Mouse (Mus musculus) E14TG2a.4 (cell line): ENCODE measurements at regions not wholly inside any gene's neighbourhood (a gene's known extent, or its start where the extent isn't known, plus 50 kb on each side); places are given as distances from the start of the nearest gene placed in this dataset.

Source experiments
- CTCF ChIP-seq: conservative IDR thresholded peaks from 2 replicates; pipeline ENCODE4 v1.5.1; 2014; ENCODE audit warnings: low read length
- NANOG ChIP-seq: IDR thresholded peaks from 2 replicates; pipeline ENCODE4 v1.6.1; 2014; ENCODE audit warnings: borderline replicate concordance, low read length, mixed read lengths

- TF ChIP-seq CTCF (no peak), NANOG (no peak)
These were observed 61.4 kb upstream of the Adgre5 start for GRCm38 (mm10) chr8:83802506-83802905.
